Mouse (Mus musculus) B cell, adult 62 days (primary cell): Measurements from ENCODE around the gene Cept1. TPM values are rescaled to one million over a fixed set of nuclear protein-coding genes. Genes with fewer than 3 reads are reported as not detected.

Experiments used
- total RNA-seq: library from RNA; stranded (reverse); gene quantifications from 4 replicates; pipeline ENCODE4 v1.2.4, GENCODE M21; 2023

The Cept1 gene
- 51.6 to 59.9 TPM (median 54.5 TPM) in 4 replicates for total RNA-seq

DNA sequence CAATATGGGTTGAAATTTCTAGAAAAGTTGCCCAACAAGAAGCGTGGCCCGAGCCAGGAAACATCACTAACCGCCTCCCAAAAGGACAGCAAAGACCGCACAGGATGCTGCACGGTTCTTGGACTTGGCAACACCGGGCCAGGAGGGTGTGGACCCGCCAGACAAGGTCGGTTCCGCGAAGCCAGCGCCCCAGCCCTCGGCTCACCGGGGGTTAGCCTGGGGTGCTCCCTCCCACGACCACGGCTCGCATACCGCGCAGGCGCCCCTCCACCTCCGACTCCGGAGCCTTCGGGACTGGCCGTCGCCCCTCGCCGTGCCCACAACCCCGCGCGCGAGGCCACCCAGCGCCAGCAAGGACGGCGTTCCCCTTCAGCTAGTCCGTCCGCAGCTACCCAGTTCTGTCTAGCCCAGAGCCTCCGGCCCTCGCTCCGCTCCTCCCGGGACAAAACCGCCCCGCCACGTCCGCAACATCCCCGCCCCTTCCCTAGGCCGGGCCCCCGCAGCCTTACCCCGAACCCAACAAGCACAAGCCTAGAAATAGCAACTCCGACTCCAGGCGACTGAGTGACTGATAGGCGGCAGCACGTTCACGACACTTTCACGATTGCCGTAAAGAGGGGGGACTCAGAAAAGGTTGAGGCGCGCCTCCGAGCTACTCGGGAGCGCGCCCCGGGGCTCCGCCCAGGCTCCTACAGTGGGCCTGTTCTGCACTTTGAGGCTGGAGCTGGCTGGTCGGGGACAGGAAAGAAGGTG lies at the start of gene Cept1, which contains the start of gene Dram2:
Gene Cept1, minus strand, starts transcription at position 632 of the 753 bp plus-strand sequence.
Gene Dram2, plus strand, starts transcription at position 628 of the 753 bp plus-strand sequence.

DNA sequence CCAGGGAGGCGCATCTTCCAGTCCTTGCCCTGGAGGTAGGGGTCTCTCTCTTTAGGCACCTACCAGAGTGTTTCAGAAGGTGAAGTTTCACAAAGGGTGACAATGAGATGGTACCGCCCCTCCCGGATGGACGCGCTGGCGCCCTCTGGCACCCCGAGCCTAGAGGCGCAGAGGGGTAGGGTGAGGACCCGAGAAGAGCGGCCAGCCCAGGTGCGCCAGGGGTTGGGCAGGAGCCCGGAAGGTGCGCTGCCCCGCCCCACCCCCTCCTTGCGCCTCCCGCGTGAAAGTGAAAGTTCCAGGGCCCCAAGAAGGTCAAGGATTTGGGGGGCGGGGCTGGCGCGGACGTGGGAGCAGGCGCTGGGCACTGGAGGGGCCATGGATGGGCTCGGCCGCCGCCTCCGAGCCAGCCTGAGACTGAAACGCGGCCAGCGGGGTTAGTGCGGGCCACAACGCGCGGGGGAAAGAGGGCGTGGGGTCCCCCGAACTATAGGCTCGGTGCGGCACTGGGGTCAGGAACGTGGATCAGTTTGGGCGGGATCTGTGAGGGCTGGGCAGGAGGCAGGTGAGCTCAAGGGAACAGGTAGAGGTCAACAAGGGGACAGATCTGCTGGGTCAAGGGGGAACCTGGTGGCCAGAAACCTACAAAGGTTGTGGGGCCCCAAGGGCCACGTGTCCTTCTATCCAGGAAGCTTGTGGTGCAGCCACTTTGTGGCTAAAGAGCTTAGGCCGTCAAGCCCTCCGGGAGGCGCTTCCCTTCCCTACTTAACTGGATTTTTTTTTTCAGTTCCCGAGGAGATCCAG lies 65.1 kb downstream of the Cept1 start, which contains the start of gene Dennd2d:
Gene Dennd2d, plus strand, starts transcription at position 125 of the 801 bp plus-strand sequence.

Other genes starting within 250 kb of the Cept1 start
- 1.6 to 2.9 TPM (median 2.1 TPM) in 4 replicates for gene Chil6, start 141.6 kb downstream of the Cept1 start, total RNA-seq
- gene Dennd2d, start 65.4 kb downstream of the Cept1 start, total RNA-seq: 68.4 to 74.8 TPM (median 71.4 TPM) in 4 replicates
- 71.1 to 76.3 TPM (median 74.0 TPM) in 4 replicates for gene Dram2, start within 50 bp of the Cept1 start, total RNA-seq
- gene Lrif1, start 137.2 kb upstream of the Cept1 start, total RNA-seq: 56.1 to 66.2 TPM (median 63.5 TPM) in 4 replicates
- 496 to 545 TPM (median 519 TPM) in 4 replicates for gene Cd53, start 242.3 kb upstream of the Cept1 start, total RNA-seq